Mouse (Mus musculus): ENCODE data around the gene Plin3.

- no peak for TF ChIP-seq POLR2A (IDR thresholded peaks at IDR 0.05; ENCODE audit: extremely low read depth, insufficient read depth, low read length)
- TF ChIP-seq CTCF (IDR thresholded peaks at IDR 0.05; ENCODE audit: extremely low read depth, insufficient read depth, low read length): 0 out of 2 replicates have a peak, but pooled peaks have one; percentile 6
These were observed 15.1 kb downstream of the Plin3 start for GRCm38 (mm10) chr17:56277567-56277893.
